Mouse (Mus musculus): ENCODE results near the gene Mtrf1.
"Not testable (repeated sequence)": the region's sequence is repeated elsewhere in the genome, so short reads cannot be mapped to it uniquely, and the experiment has no call there.

Gene Mtrf1

GRCm38 (mm10) chr14:79445055-79445620 lies 47.6 kb downstream of the Mtrf1 start:
- DNase-seq (ENCODE audit: low spot score) = no peak

- peak; percentile 79 for DNase-seq (ENCODE audit: low spot score)
These were observed 54.4 kb downstream of the Mtrf1 start, which contains the start of gene Kbtbd6 for GRCm38 (mm10) chr14:79451681-79452590. Kbtbd6 (plus strand) TSS chr14:79451835.

GRCm38 (mm10) chr14:79452591-79452934 lies 55.0 kb downstream of the Mtrf1 start:
- not testable (repeated sequence) for DNase-seq (ENCODE audit: low spot score)

- no peak for DNase-seq (ENCODE audit: low spot score)
These were observed 62.8 kb downstream of the Mtrf1 start for GRCm38 (mm10) chr14:79460401-79460800.

GRCm38 (mm10) chr14:79460988-79461387 lies 63.4 kb downstream of the Mtrf1 start:
- no peak for DNase-seq (ENCODE audit: low spot score)

GRCm38 (mm10) chr14:79465623-79466022 lies 68.1 kb downstream of the Mtrf1 start:
- no peak for DNase-seq (ENCODE audit: low spot score)

GRCm38 (mm10) chr14:79467621-79468020 lies 70.0 kb downstream of the Mtrf1 start:
- DNase-seq (ENCODE audit: low spot score) = peak; percentile 89

Measured in testis, postnatal 10 days (tissue).